Mouse (Mus musculus) erythroid progenitor cell, adult 5-6 weeks (primary cell): Measurements from ENCODE around the gene Bloc1s4. TPM values are rescaled to one million over a fixed set of nuclear protein-coding genes. Genes with fewer than 3 reads are reported as not detected.

Source experiments
- total RNA-seq, 2 experiments: library from RNA; stranded (forward) in 1 of 2; stranded (reverse) in 1 of 2; fragments of 150-400 nt in 1 of 2; fragments of 186-747, 209-891 nt in 1 of 2; gene quantifications; 2 replicates each; pipeline versions ENCODE4 v1.2.3 to v1.2.4; 2015 to 2017; ENCODE audit warnings: low replicate concordance in 2 of 2

The Bloc1s4 gene
- total RNA-seq, 2 experiments from 2014 or later = 7.9 to 10.5 TPM

Other genes starting within 250 kb of the Bloc1s4 start
- gene Tbc1d14, start 155.4 kb downstream of the Bloc1s4 start, total RNA-seq (2015; ENCODE audit: low replicate concordance) = 13.0 and 16.9 TPM in 2 replicates
- gene Tbc1d14, start 155.4 kb downstream of the Bloc1s4 start, total RNA-seq (2017; ENCODE audit: low replicate concordance) = 17.2 and 21.9 TPM in 2 replicates
- 139 and 143 TPM in 2 replicates for gene D5Ertd579e, start 52.6 kb downstream of the Bloc1s4 start, total RNA-seq (2015; ENCODE audit: low replicate concordance)
- 235 and 242 TPM in 2 replicates for gene D5Ertd579e, start 52.6 kb downstream of the Bloc1s4 start, total RNA-seq (2017; ENCODE audit: low replicate concordance)
- gene Mrfap1, start 48.1 kb upstream of the Bloc1s4 start, total RNA-seq (2015; ENCODE audit: low replicate concordance) = 94.1 and 105 TPM in 2 replicates
- gene Mrfap1, start 48.1 kb upstream of the Bloc1s4 start, total RNA-seq (2017; ENCODE audit: low replicate concordance) = 94.0 and 125 TPM in 2 replicates
- 7.2 and 14.3 TPM in 2 replicates for gene Man2b2, start 82.0 kb upstream of the Bloc1s4 start, total RNA-seq (2015; ENCODE audit: low replicate concordance)
- gene Man2b2, start 82.0 kb upstream of the Bloc1s4 start, total RNA-seq (2017; ENCODE audit: low replicate concordance) = 2.7 and 3.8 TPM in 2 replicates
- gene Ppp2r2c, start 119.9 kb upstream of the Bloc1s4 start, total RNA-seq (2015; ENCODE audit: low replicate concordance) = not detected in 2 replicates
- not detected in 2 replicates for gene Ppp2r2c, start 119.9 kb upstream of the Bloc1s4 start, total RNA-seq (2017; ENCODE audit: low replicate concordance)
- gene Wfs1, start 240.6 kb upstream of the Bloc1s4 start, total RNA-seq (2015; ENCODE audit: low replicate concordance) = 0.72 TPM in 1 of 2 replicates, not detected in the other
- gene Wfs1, start 240.6 kb upstream of the Bloc1s4 start, total RNA-seq (2017; ENCODE audit: low replicate concordance) = 0.13 and 3.5 TPM in 2 replicates